Mouse (Mus musculus): ENCODE data around the gene Gatd1. TPM values are rescaled to one million over a fixed set of nuclear protein-coding genes. Genes with fewer than 3 reads are reported as not detected.

Gatd1 gene
- polyA plus RNA-seq, 1 experiment from 2014 or later: 26.7 TPM

GRCm38 (mm10) chr7:141440613-141441012, 26.7 kb upstream of the Gatd1 start:
- no peak for ATAC-seq (ENCODE audit: insufficient number of reproducible peaks, low FRiP score)
- H3K27me3 ChIP-seq (replicated peaks): no peaks in the 10 kb centered on the region
- no peak overlapping the region for H3K9ac ChIP-seq
- H3K4me2 ChIP-seq: 0 out of 2 replicates have a peak overlapping the region, but pooled peaks have one; percentile 1
- 26% methylated on average over 6 of the region's 6 CpGs for WGBS
- no peak overlapping the region for H3K27ac ChIP-seq (ENCODE audit: poor library complexity, severe bottlenecking)
- H3K4me1 ChIP-seq (replicated peaks): peaks cover 54% of the 10 kb centered on the region
- no peaks in the 10 kb centered on the region for H3K9me3 ChIP-seq (replicated peaks)
- peaks cover 32% of the 10 kb centered on the region for H3K36me3 ChIP-seq
- no peak overlapping the region for H3K4me3 ChIP-seq

- 94% methylated on average over 11 of the region's 11 CpGs for WGBS
- Histone ChIP-seq H3K9me3 (replicated peaks) (no peaks in the 10 kb centered on the region), H3K4me3 (no peak overlapping the region), H3K27me3 (replicated peaks) (no peaks in the 10 kb centered on the region), H3K9ac (0 out of 2 replicates have a peak overlapping the region, but pooled peaks have one; percentile 5), H3K4me2 (no peak overlapping the region), H3K36me3 (peaks cover 32% of the 10 kb centered on the region), H3K27ac (ENCODE audit: poor library complexity, severe bottlenecking) (no peak overlapping the region), H3K4me1 (replicated peaks) (peaks cover 62% of the 10 kb centered on the region)
- ATAC-seq (ENCODE audit: insufficient number of reproducible peaks, low FRiP score): no peak
These were observed 25.9 kb upstream of the Gatd1 start for GRCm38 (mm10) chr7:141439811-141440210.

DNA sequence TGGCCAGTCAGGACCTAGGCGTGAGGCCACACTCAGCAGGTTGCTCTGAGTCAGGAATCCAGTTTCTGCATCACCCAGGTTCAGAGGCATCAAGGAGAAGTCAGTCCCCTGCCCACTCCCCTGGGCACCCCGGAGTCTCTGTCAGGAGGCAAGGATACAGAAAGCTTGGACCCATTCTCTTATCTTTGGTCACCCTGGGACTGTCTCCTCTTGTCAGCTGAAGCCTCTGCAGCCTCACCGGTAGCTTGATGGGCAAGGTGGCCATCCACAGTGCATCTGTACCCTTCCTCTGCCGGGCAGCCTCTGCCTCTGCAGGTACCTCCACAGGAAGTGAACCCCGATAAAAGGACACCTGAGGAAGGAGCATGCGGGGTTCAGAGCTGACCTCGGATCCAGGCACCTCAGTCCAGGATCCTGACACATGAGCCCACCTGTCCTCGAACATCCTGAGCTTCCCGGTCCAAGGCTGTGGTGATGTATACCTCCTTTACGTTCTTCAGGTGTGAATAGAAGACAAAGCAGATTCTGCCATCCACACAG, 25.3 kb upstream of the Gatd1 start:
- H3K4me1 ChIP-seq (replicated peaks): peaks cover 66% of the 10 kb centered on the region
- H3K4me3 ChIP-seq: no peak overlapping the region
- no peak overlapping the region for H3K9ac ChIP-seq
- no peak for ATAC-seq (ENCODE audit: insufficient number of reproducible peaks, low FRiP score)
- peaks cover 32% of the 10 kb centered on the region for H3K36me3 ChIP-seq
- 89% methylated on average over 10 of the region's 10 CpGs for WGBS
- no peak overlapping the region for H3K27ac ChIP-seq (ENCODE audit: poor library complexity, severe bottlenecking)
- H3K9me3 ChIP-seq (replicated peaks): no peaks in the 10 kb centered on the region
- no peaks in the 10 kb centered on the region for H3K27me3 ChIP-seq (replicated peaks)
- no peak overlapping the region for H3K4me2 ChIP-seq

- peaks cover 70% of the 10 kb centered on the region for H3K4me1 ChIP-seq (replicated peaks)
These were observed 24.4 kb upstream of the Gatd1 start for GRCm38 (mm10) chr7:141438201-141438968.

GRCm38 (mm10) chr7:141437178-141438120, 23.5 kb upstream of the Gatd1 start, which contains the start of gene Slc25a22:
TSS of gene Slc25a22 (minus strand) at chr7:141437892.
- WGBS: 6% methylated on average over 53 of the region's 53 CpGs
- Histone ChIP-seq H3K27me3 (replicated peaks) (no peaks in the 10 kb centered on the region), H3K4me3 (peak within 1 kb of the TSS; percentile 67), H3K4me1 (replicated peaks) (peaks cover 61% of the 10 kb centered on the region), H3K9ac (peak within 1 kb of the TSS; percentile 84), H3K27ac (ENCODE audit: poor library complexity, severe bottlenecking) (peak within 1 kb of the TSS; percentile 23), H3K4me2 (peak within 1 kb of the TSS; percentile 95), H3K9me3 (replicated peaks) (no peaks in the 10 kb centered on the region), H3K36me3 (peaks cover 48% of the 10 kb centered on the region)
- ATAC-seq (ENCODE audit: insufficient number of reproducible peaks, low FRiP score): peak; percentile 78

More at GRCm38 (mm10) chr7:141438201-141438968, 24.4 kb upstream of the Gatd1 start:
- no peak overlapping the region for H3K27ac ChIP-seq (ENCODE audit: poor library complexity, severe bottlenecking)
- no peak for ATAC-seq (ENCODE audit: insufficient number of reproducible peaks, low FRiP score)
- peaks cover 39% of the 10 kb centered on the region for H3K36me3 ChIP-seq
- H3K9ac ChIP-seq: no peak overlapping the region
- H3K27me3 ChIP-seq (replicated peaks): no peaks in the 10 kb centered on the region
- H3K9me3 ChIP-seq (replicated peaks): no peaks in the 10 kb centered on the region
- no peak overlapping the region for H3K4me3 ChIP-seq
- 89% methylated on average over 12 of the region's 12 CpGs for WGBS
- no peak overlapping the region for H3K4me2 ChIP-seq

- Histone ChIP-seq H3K9ac (peak overlapping the region; percentile 84), H3K27ac (ENCODE audit: poor library complexity, severe bottlenecking) (no peak overlapping the region), H3K4me3 (peak overlapping the region; percentile 67), H3K9me3 (replicated peaks) (no peaks in the 10 kb centered on the region), H3K36me3 (peaks cover 56% of the 10 kb centered on the region), H3K27me3 (replicated peaks) (no peaks in the 10 kb centered on the region), H3K4me1 (replicated peaks) (peaks cover 52% of the 10 kb centered on the region), H3K4me2 (peak overlapping the region; percentile 95)
- WGBS: 63% methylated on average over 2 of the region's 2 CpGs
- ATAC-seq (ENCODE audit: insufficient number of reproducible peaks, low FRiP score): no peak
These were observed 22.6 kb upstream of the Gatd1 start for GRCm38 (mm10) chr7:141436523-141436892.

- Histone ChIP-seq H3K4me3 (peak overlapping the region; percentile 50; the same call in 1 of the 2 replicates), H3K27ac (ENCODE audit: poor library complexity, severe bottlenecking) (no peak overlapping the region), H3K9ac (0 out of 2 replicates have a peak overlapping the region, but pooled peaks have one; percentile 75), H3K36me3 (peaks cover 56% of the 10 kb centered on the region), H3K27me3 (replicated peaks) (no peaks in the 10 kb centered on the region), H3K4me2 (peak overlapping the region; percentile 95), H3K9me3 (replicated peaks) (no peaks in the 10 kb centered on the region), H3K4me1 (replicated peaks) (peaks cover 47% of the 10 kb centered on the region)
- WGBS: 82% methylated on average over 9 of the region's 9 CpGs
- ATAC-seq (ENCODE audit: insufficient number of reproducible peaks, low FRiP score): no peak
These were observed 22.1 kb upstream of the Gatd1 start for GRCm38 (mm10) chr7:141435856-141436522.

GRCm38 (mm10) chr7:141435129-141435855, 21.4 kb upstream of the Gatd1 start:
- H3K27me3 ChIP-seq (replicated peaks): no peaks in the 10 kb centered on the region
- ATAC-seq (ENCODE audit: insufficient number of reproducible peaks, low FRiP score): peak; percentile 46
- no peaks in the 10 kb centered on the region for H3K9me3 ChIP-seq (replicated peaks)
- peak overlapping the region; percentile 95 for H3K4me2 ChIP-seq
- peaks cover 44% of the 10 kb centered on the region for H3K4me1 ChIP-seq (replicated peaks)
- 5% methylated on average over 17 of the region's 17 CpGs for WGBS
- H3K9ac ChIP-seq: peak overlapping the region; percentile 75
- peak overlapping the region; percentile 50 for H3K4me3 ChIP-seq
- H3K27ac ChIP-seq (ENCODE audit: poor library complexity, severe bottlenecking): peak overlapping the region; percentile 35; the same call in 1 of the 2 replicates
- H3K36me3 ChIP-seq: peaks cover 60% of the 10 kb centered on the region

DNA sequence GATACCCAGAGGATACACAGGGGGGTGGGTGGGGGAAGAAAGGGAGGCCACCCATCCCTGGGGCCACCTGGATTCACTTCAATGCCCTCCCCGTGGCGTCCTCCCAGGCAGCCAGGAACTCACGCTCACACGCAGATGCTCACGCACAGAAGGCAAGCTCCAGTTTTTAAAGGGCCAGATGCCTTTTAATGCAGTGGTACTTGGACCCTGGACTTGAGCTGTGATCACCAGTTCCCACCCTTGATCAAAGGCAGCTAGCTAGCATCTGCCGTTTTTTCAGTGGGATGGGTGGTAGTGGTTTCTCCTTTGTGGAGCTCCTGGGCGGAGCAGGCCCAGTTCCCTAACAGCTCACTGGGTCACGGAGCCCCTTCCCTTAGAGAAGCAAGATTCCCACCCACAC, 20.5 kb upstream of the Gatd1 start:
- Histone ChIP-seq H3K27me3 (replicated peaks) (no peaks in the 10 kb centered on the region), H3K4me1 (replicated peaks) (peaks cover 50% of the 10 kb centered on the region), H3K27ac (ENCODE audit: poor library complexity, severe bottlenecking) (peak overlapping the region; percentile 35; the same call in 1 of the 2 replicates), H3K4me2 (peak overlapping the region; percentile 95), H3K36me3 (peaks cover 53% of the 10 kb centered on the region), H3K4me3 (peak overlapping the region; percentile 50), H3K9ac (peak overlapping the region; percentile 75), H3K9me3 (replicated peaks) (no peaks in the 10 kb centered on the region)
- 17% methylated on average over 8 of the region's 8 CpGs for WGBS
- no peak for ATAC-seq (ENCODE audit: insufficient number of reproducible peaks, low FRiP score)
